Comparison of ENCODE assay signal across 22 mouse cellular contexts in genomic region chr12:10127995-10128573, GRCm38 (mm10).
DNase-seq lines count a peak whose midpoint lies in the region; ATAC-seq and TF ChIP-seq lines count a peak whose summit lies in the region.
"Had no signal": no experiment of that assay in that cellular context is flagged by ENCODE, and none has a peak within 500 bp of the region (broad histone marks: within the 10 kb centered on the region; RNA-seq: fewer than 3 reads in every experiment).

No protein-coding gene starts in this region.

- H3K9ac ChIP-seq in forebrain, embryonic 14.5 days (ENCODE audit: low read length), result no peak overlapping the region
- H3K9ac ChIP-seq in forebrain, embryonic 11.5 days (ENCODE audit: low read length), result no peak overlapping the region
- H3K9ac ChIP-seq in midbrain, embryonic 12.5 days (replicated peaks), result no peak overlapping the region
- no peak overlapping the region for H3K9ac ChIP-seq in midbrain, embryonic 11.5 days (ENCODE audit: low read length)
- H3K9ac ChIP-seq in intestine, embryonic 14.5 days (ENCODE audit: low read length), result no peak overlapping the region
- H3K9ac ChIP-seq in midbrain, postnatal 0 days (replicated peaks; ENCODE audit: low read length, poor library complexity, severe bottlenecking), result no peak overlapping the region
- H3K9ac ChIP-seq: forebrain, postnatal 0 days; hindbrain, embryonic 12.5 days; limb, embryonic 12.5 days; liver, embryonic 12.5 days; neural tube, embryonic 12.5 days had no signal

- no peaks in the 10 kb centered on the region for H3K36me3 ChIP-seq in forebrain, embryonic 14.5 days (ENCODE audit: control insufficient read depth, insufficient read depth, low read length)
- H3K36me3 ChIP-seq in forebrain, embryonic 11.5 days (ENCODE audit: control insufficient read depth, insufficient read depth, low read length), result no peaks in the 10 kb centered on the region
- no peaks in the 10 kb centered on the region for H3K36me3 ChIP-seq in midbrain, embryonic 12.5 days
- no peaks in the 10 kb centered on the region for H3K36me3 ChIP-seq in midbrain, embryonic 11.5 days (ENCODE audit: control insufficient read depth, insufficient read depth, low read length)
- H3K36me3 ChIP-seq in intestine, embryonic 14.5 days (ENCODE audit: control insufficient read depth, insufficient read depth, low read length), result no peaks in the 10 kb centered on the region
- H3K36me3 ChIP-seq in midbrain, postnatal 0 days (ENCODE audit: insufficient read depth, low read length), result no peaks in the 10 kb centered on the region
- H3K36me3 ChIP-seq: heart, embryonic 10.5 days; hindbrain, embryonic 12.5 days; limb, embryonic 12.5 days; liver, embryonic 12.5 days; neural tube, embryonic 12.5 days had no signal

- no peaks in the 10 kb centered on the region for H3K27me3 ChIP-seq in forebrain, embryonic 14.5 days (replicated peaks; ENCODE audit: control insufficient read depth, insufficient read depth, low read length)
- H3K27me3 ChIP-seq in forebrain, embryonic 11.5 days (ENCODE audit: control insufficient read depth, insufficient read depth, low read length), result no peaks in the 10 kb centered on the region
- no peaks in the 10 kb centered on the region for H3K27me3 ChIP-seq in midbrain, embryonic 12.5 days
- no peaks in the 10 kb centered on the region for H3K27me3 ChIP-seq in midbrain, embryonic 11.5 days (ENCODE audit: control insufficient read depth, insufficient read depth, low read length)
- no peaks in the 10 kb centered on the region for H3K27me3 ChIP-seq in intestine, embryonic 14.5 days (replicated peaks; ENCODE audit: control insufficient read depth, insufficient read depth, low read length)
- no peaks in the 10 kb centered on the region for H3K27me3 ChIP-seq in midbrain, postnatal 0 days (ENCODE audit: insufficient read depth, low read length)
- H3K27me3 ChIP-seq: hindbrain, embryonic 12.5 days; liver, embryonic 12.5 days; neural tube, embryonic 12.5 days had no signal

- no peaks in the 10 kb centered on the region for H3K9me3 ChIP-seq in forebrain, embryonic 14.5 days (replicated peaks; ENCODE audit: control insufficient read depth, low read length)
- H3K9me3 ChIP-seq in forebrain, embryonic 11.5 days (ENCODE audit: control insufficient read depth, low read length), result no peaks in the 10 kb centered on the region
- H3K9me3 ChIP-seq in midbrain, embryonic 12.5 days, result no peaks in the 10 kb centered on the region
- no peaks in the 10 kb centered on the region for H3K9me3 ChIP-seq in midbrain, embryonic 11.5 days (ENCODE audit: control insufficient read depth, low read length)
- H3K9me3 ChIP-seq in intestine, embryonic 14.5 days (ENCODE audit: control insufficient read depth, low read length), result no peaks in the 10 kb centered on the region
- H3K9me3 ChIP-seq in midbrain, postnatal 0 days (ENCODE audit: low read length), result no peaks in the 10 kb centered on the region
- H3K9me3 ChIP-seq: heart, embryonic 10.5 days; hindbrain, embryonic 12.5 days; limb, embryonic 12.5 days; liver, embryonic 12.5 days; neural tube, embryonic 12.5 days had no signal

- peak; percentile 0 for DNase-seq in forebrain, embryonic 14.5 days (ENCODE audit: low spot score)
- no peak for DNase-seq in forebrain, embryonic 11.5 days (ENCODE audit: low spot score)
- no peak for DNase-seq in midbrain, embryonic 11.5 days (ENCODE audit: low spot score, missing footprints)
- no peak for DNase-seq in intestine, embryonic 14.5 days (ENCODE audit: low spot score)
- no peak for DNase-seq in midbrain, postnatal 0 days (ENCODE audit: low spot score)
- DNase-seq in gastrocnemius, postnatal 4 days (ENCODE audit: low spot score in 2 of 2), result no peak
- DNase-seq in thymus, adult 18-20 months, result no peak
- DNase-seq: adrenal gland, adult 2 months; B cell, adult 2 months; cerebellum, postnatal 10 days; forebrain, postnatal 0 days; gastrocnemius, postnatal 36 days; kidney, postnatal 4 days; lung, adult 2 months; thymus, postnatal 14 days had no signal

- TF ChIP-seq CTCF in midbrain, postnatal 0 days (IDR thresholded peaks at IDR 0.05), result no peak

- H3K4me2 ChIP-seq in forebrain, embryonic 14.5 days (ENCODE audit: low read length), result no peak overlapping the region
- no peak overlapping the region for H3K4me2 ChIP-seq in forebrain, embryonic 11.5 days (ENCODE audit: low read depth, low read length, severe bottlenecking)
- H3K4me2 ChIP-seq in midbrain, embryonic 12.5 days (replicated peaks), result no peak overlapping the region
- H3K4me2 ChIP-seq in midbrain, embryonic 11.5 days, result no peak overlapping the region
- no peak overlapping the region for H3K4me2 ChIP-seq in intestine, embryonic 14.5 days (ENCODE audit: low read length)
- no peak overlapping the region for H3K4me2 ChIP-seq in midbrain, postnatal 0 days (ENCODE audit: low read depth, low read length, poor library complexity, severe bottlenecking)
- H3K4me2 ChIP-seq: hindbrain, embryonic 12.5 days; limb, embryonic 12.5 days; liver, embryonic 12.5 days; neural tube, embryonic 12.5 days had no signal

- no peak overlapping the region for H3K27ac ChIP-seq in forebrain, embryonic 14.5 days (ENCODE audit: low read depth, low read length)
- no peak overlapping the region for H3K27ac ChIP-seq in forebrain, embryonic 11.5 days (ENCODE audit: low read depth, low read length)
- no peak overlapping the region for H3K27ac ChIP-seq in midbrain, embryonic 12.5 days (replicated peaks)
- no peak overlapping the region for H3K27ac ChIP-seq in midbrain, embryonic 11.5 days (ENCODE audit: low read depth, low read length)
- no peak overlapping the region for H3K27ac ChIP-seq in intestine, embryonic 14.5 days (ENCODE audit: low read depth)
- H3K27ac ChIP-seq in midbrain, postnatal 0 days (ENCODE audit: low read depth, low read length), result no peak overlapping the region
- H3K27ac ChIP-seq: heart, embryonic 10.5 days; hindbrain, embryonic 12.5 days; limb, embryonic 12.5 days; liver, embryonic 12.5 days; neural tube, embryonic 12.5 days had no signal

- 47% methylated on average over 3 of the region's 3 CpGs for WGBS in forebrain, embryonic 14.5 days
- 48% methylated on average over 3 of the region's 3 CpGs for WGBS in forebrain, embryonic 11.5 days
- 57% methylated on average over 3 of the region's 3 CpGs for WGBS in midbrain, embryonic 12.5 days
- WGBS in midbrain, embryonic 11.5 days, result 65% methylated on average over 3 of the region's 3 CpGs
- 33% methylated on average over 3 of the region's 3 CpGs for whole genome bisulfite sequencing in intestine, embryonic 14.5 days
- 59% methylated on average over 3 of the region's 3 CpGs for WGBS in midbrain, postnatal 0 days

- H3K4me3 ChIP-seq in forebrain, embryonic 14.5 days (ENCODE audit: low read depth, low read length), result no peak overlapping the region
- H3K4me3 ChIP-seq in forebrain, embryonic 11.5 days (ENCODE audit: low read depth, low read length), result no peak overlapping the region
- H3K4me3 ChIP-seq in midbrain, embryonic 12.5 days, result no peak overlapping the region
- H3K4me3 ChIP-seq in midbrain, embryonic 11.5 days (ENCODE audit: low read depth, low read length), result no peak overlapping the region
- H3K4me3 ChIP-seq in intestine, embryonic 14.5 days (ENCODE audit: low read depth, low read length), result no peak overlapping the region
- H3K4me3 ChIP-seq in midbrain, postnatal 0 days (ENCODE audit: low read depth, low read length), result no peak overlapping the region
- H3K4me3 ChIP-seq: erythroblast, embryonic 14.5 days; heart, embryonic 10.5 days; hindbrain, embryonic 12.5 days; limb, embryonic 12.5 days; liver, embryonic 12.5 days; neural tube, embryonic 12.5 days had no signal

- H3K4me1 ChIP-seq in forebrain, embryonic 14.5 days (ENCODE audit: control insufficient read depth, insufficient read depth, low read length), result no peaks in the 10 kb centered on the region
- H3K4me1 ChIP-seq in forebrain, embryonic 11.5 days (replicated peaks; ENCODE audit: control insufficient read depth, insufficient read depth, low read length), result no peaks in the 10 kb centered on the region
- H3K4me1 ChIP-seq in midbrain, embryonic 12.5 days, result no peaks in the 10 kb centered on the region
- no peaks in the 10 kb centered on the region for H3K4me1 ChIP-seq in midbrain, embryonic 11.5 days (ENCODE audit: control insufficient read depth, insufficient read depth, low read length)
- no peaks in the 10 kb centered on the region for H3K4me1 ChIP-seq in intestine, embryonic 14.5 days (replicated peaks; ENCODE audit: control insufficient read depth, insufficient read depth, low read length)
- H3K4me1 ChIP-seq in midbrain, postnatal 0 days (ENCODE audit: insufficient read depth, low read length), result no peaks in the 10 kb centered on the region
- H3K4me1 ChIP-seq: hindbrain, embryonic 12.5 days; liver, embryonic 12.5 days; neural tube, embryonic 12.5 days had no signal

- no peak for ATAC-seq in forebrain, embryonic 14.5 days
- ATAC-seq in forebrain, embryonic 11.5 days (replicated peaks; ENCODE audit: low FRiP score), result no peak
- peak; percentile 12; the same call in 1 of the 2 replicates for ATAC-seq in midbrain, embryonic 12.5 days (ENCODE audit: low FRiP score, low read depth)
- no peak for ATAC-seq in midbrain, embryonic 11.5 days (ENCODE audit: low FRiP score)
- ATAC-seq in intestine, embryonic 14.5 days (replicated peaks; ENCODE audit: low FRiP score, low TSS enrichment, low read depth), result peak; percentile 60; the same call in 1 of the 2 replicates
- peak; percentile 56; the same call in 1 of the 2 replicates for ATAC-seq in midbrain, postnatal 0 days (ENCODE audit: low FRiP score)
- ATAC-seq: forebrain, postnatal 0 days; liver, embryonic 12.5 days had no signal

Comparison
In these comparisons a context has a peak if more than half of its experiments do, and no peak if none do; other contexts are left out.
1. ATAC-seq: peak in midbrain, embryonic 12.5 days (single experiment), intestine, embryonic 14.5 days (single experiment) and midbrain, postnatal 0 days (single experiment); none in forebrain, embryonic 14.5 days (single experiment), forebrain, embryonic 11.5 days (single experiment) and midbrain, embryonic 11.5 days (single experiment).